Comparison of ENCODE assay signal across 24 mouse cellular contexts in the genomic region with DNA sequence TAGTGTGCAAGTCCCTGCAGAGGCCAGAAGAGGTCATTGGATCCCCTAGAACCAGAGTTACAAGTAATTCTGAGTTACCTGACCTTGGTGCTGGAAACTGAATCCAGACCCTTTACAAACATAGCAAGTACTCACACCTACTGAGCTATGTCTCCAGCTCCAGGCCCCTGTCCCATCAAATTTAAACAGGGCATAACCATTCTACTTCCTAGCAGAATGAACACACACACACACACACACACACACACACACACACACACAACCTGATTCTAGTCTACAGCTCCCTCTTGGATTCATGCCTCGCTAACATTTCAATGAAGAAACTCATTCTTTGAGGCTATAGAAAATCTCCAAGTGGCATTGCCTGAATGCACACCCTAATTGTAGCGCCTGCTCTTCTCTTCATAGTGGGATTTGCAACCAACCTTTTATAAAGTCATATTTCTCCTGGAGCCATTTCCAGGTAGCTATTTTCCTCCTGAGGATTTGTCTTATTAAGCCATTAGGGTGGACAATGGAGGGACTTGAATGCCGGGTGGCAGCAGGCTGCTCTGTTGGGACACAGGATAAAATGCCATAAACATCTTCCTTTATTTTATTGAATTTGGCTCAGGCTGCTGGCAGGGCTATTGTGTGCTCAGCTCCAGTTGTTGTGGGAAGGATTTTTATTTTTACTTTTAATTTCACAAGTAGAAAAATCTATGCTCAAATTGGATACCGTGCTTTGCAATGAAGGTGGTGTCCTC.
DNase-seq lines count a peak whose midpoint lies in the region; ATAC-seq and TF ChIP-seq lines count a peak whose summit lies in the region.
"Had no signal": no experiment of that assay in that cellular context is flagged by ENCODE, and none has a peak within 500 bp of the region (broad histone marks: within the 10 kb centered on the region; RNA-seq: fewer than 3 reads in every experiment).

No protein-coding gene starts in this region.

- no peaks in the 10 kb centered on the region for H3K27me3 ChIP-seq in heart, embryonic 10.5 days (ENCODE audit: insufficient read depth, poor library complexity, severe bottlenecking)
- no peaks in the 10 kb centered on the region for H3K27me3 ChIP-seq in midbrain, embryonic 13.5 days
- H3K27me3 ChIP-seq in midbrain, embryonic 10.5 days (ENCODE audit: low read depth, poor library complexity, severe bottlenecking), result no peaks in the 10 kb centered on the region
- H3K27me3 ChIP-seq: embryonic facial prominence, embryonic 15.5 days; megakaryocyte, embryonic 14.5 days had no signal

- peak; percentile 27 for DNase-seq in heart, embryonic 10.5 days (ENCODE audit: low spot score)
- DNase-seq in heart, adult 8-10 months (ENCODE audit: low spot score), result no peak
- no peak for DNase-seq in midbrain, embryonic 10.5 days (ENCODE audit: low spot score)
- peak; percentile 52 for DNase-seq in brain, embryonic 14.5 days (ENCODE audit: low read depth)
- DNase-seq in layer of hippocampus, adult 8-10 months (ENCODE audit: low spot score in 2 of 2), result no peak
- DNase-seq: adrenal gland, postnatal 25 days; cerebellum, adult 18-20 months; cerebellum, postnatal 25 days; gastrocnemius, postnatal 10 days; kidney, adult 2 months; kidney, postnatal 25 days; left cerebral cortex, postnatal 4 days; liver; lung, adult 18-20 months; lung, postnatal 14 days; retina, postnatal 1 day; thymus, adult 2 months had no signal

- H3K9me3 ChIP-seq in heart, embryonic 10.5 days, result peaks cover 8% of the 10 kb centered on the region; the same call in 1 of the 2 replicates
- H3K9me3 ChIP-seq in midbrain, embryonic 13.5 days, result 0 out of 2 replicates have a peak, but pooled peaks cover 6% of the 10 kb centered on the region
- peaks cover 9% of the 10 kb centered on the region for H3K9me3 ChIP-seq in midbrain, embryonic 10.5 days (replicated peaks)

- peaks cover 4% of the 10 kb centered on the region; the same call in 1 of the 2 replicates for H3K36me3 ChIP-seq in heart, embryonic 10.5 days
- no peaks in the 10 kb centered on the region for H3K36me3 ChIP-seq in midbrain, embryonic 13.5 days
- H3K36me3 ChIP-seq in midbrain, embryonic 10.5 days, result no peaks in the 10 kb centered on the region
- H3K36me3 ChIP-seq: embryonic facial prominence, embryonic 15.5 days had no signal

- WGBS in heart, embryonic 10.5 days, result 88% methylated on average over 4 of the region's 4 CpGs
- WGBS in midbrain, embryonic 13.5 days, result 63% methylated on average over 4 of the region's 4 CpGs
- WGBS in midbrain, embryonic 10.5 days, result 81% methylated on average over 4 of the region's 4 CpGs

- H3K27ac ChIP-seq in heart, embryonic 10.5 days, result no peak overlapping the region
- H3K27ac ChIP-seq in midbrain, embryonic 13.5 days, result no peak overlapping the region
- H3K27ac ChIP-seq in midbrain, embryonic 10.5 days (replicated peaks), result no peak overlapping the region
- H3K27ac ChIP-seq: embryonic facial prominence, embryonic 15.5 days; left cerebral cortex, adult 2 months had no signal

- ATAC-seq in midbrain, embryonic 13.5 days, result 0 out of 2 replicates have a peak, but pooled peaks have one; percentile 40
- no peak for ATAC-seq in activated CD4-positive, CD25-positive, alpha-beta regulatory T cell, adult 4 months
- ATAC-seq: inflammation-experienced regulatory T-cells, adult 6 months had no signal

- TF ChIP-seq POLR2A in brain, embryonic 14.5 days (IDR thresholded peaks at IDR 0.05; ENCODE audit: borderline replicate concordance, extremely low read depth, insufficient read depth, insufficient read length, poor library complexity, severe bottlenecking), result no peak

- no peak overlapping the region for H3K4me2 ChIP-seq in midbrain, embryonic 13.5 days (replicated peaks)
- H3K4me2 ChIP-seq: embryonic facial prominence, embryonic 15.5 days had no signal

- H3K9ac ChIP-seq in midbrain, embryonic 13.5 days (replicated peaks), result no peak overlapping the region
- H3K9ac ChIP-seq: embryonic facial prominence, embryonic 15.5 days had no signal

- H3K4me1 ChIP-seq in heart, embryonic 10.5 days, result 0 out of 2 replicates have a peak, but pooled peaks cover 3% of the 10 kb centered on the region
- H3K4me1 ChIP-seq in midbrain, embryonic 13.5 days (replicated peaks), result 0 out of 2 replicates have a peak, but pooled peaks cover 7% of the 10 kb centered on the region
- H3K4me1 ChIP-seq in midbrain, embryonic 10.5 days, result no peaks in the 10 kb centered on the region
- H3K4me1 ChIP-seq: embryonic facial prominence, embryonic 15.5 days; megakaryocyte, embryonic 14.5 days had no signal

- no peak overlapping the region for H3K4me3 ChIP-seq in heart, embryonic 10.5 days
- H3K4me3 ChIP-seq in midbrain, embryonic 13.5 days (replicated peaks), result no peak overlapping the region
- no peak overlapping the region for H3K4me3 ChIP-seq in midbrain, embryonic 10.5 days
- H3K4me3 ChIP-seq: embryonic facial prominence, embryonic 15.5 days; left cerebral cortex, adult 2 months; megakaryocyte, embryonic 14.5 days; myocyte had no signal

- TF ChIP-seq CTCF in brain, embryonic 14.5 days (IDR thresholded peaks at IDR 0.05; ENCODE audit: borderline replicate concordance, extremely low read depth, insufficient read depth, insufficient read length), result no peak

Comparison
In these comparisons a context has a peak if more than half of its experiments do, and no peak if none do; other contexts are left out.
1. DNase-seq: peak in heart, embryonic 10.5 days (single experiment) and brain, embryonic 14.5 days (single experiment); none in heart, adult 8-10 months (single experiment), midbrain, embryonic 10.5 days (single experiment) and layer of hippocampus, adult 8-10 months (0 of 2).